Mouse (Mus musculus) stomach, embryonic 14.5 days (tissue): Measurements from ENCODE around the gene 1700001O22Rik. TPM values are rescaled to one million over a fixed set of nuclear protein-coding genes. Genes with fewer than 3 reads are reported as not detected.

Experiments used
- ATAC-seq: fragments of 200-750 bp; cut with Nextera tagmentation; 2 replicates; pipeline ENCODE4 v1.8.0; 2017; ENCODE audit warnings: low read depth, moderate TSS enrichment; ENCODE audit not compliant: insufficient number of reproducible peaks, insufficient read depth, low FRiP score
- H3K27ac ChIP-seq: fragments of 300-500 bp; sonication (generic); 2 replicates; pipeline ENCODE4 v1.5.1; 2014; ENCODE audit warnings: mild to moderate bottlenecking, low read length, moderate library complexity, mixed read lengths
- H3K27me3 ChIP-seq: fragments of 300-500 bp; sonication (generic); 2 replicates; pipeline ENCODE4 v1.6.1; 2014; ENCODE audit warnings: low read length, control low read depth, mixed read lengths; ENCODE audit not compliant: control insufficient read depth, insufficient read depth
- H3K36me3 ChIP-seq: fragments of 300-500 bp; sonication (generic); 2 replicates; pipeline ENCODE4 v1.6.1; 2014; ENCODE audit warnings: mild to moderate bottlenecking, control low read depth, low read length, moderate library complexity, mixed read lengths; ENCODE audit not compliant: control insufficient read depth, insufficient read depth
- H3K4me1 ChIP-seq: fragments of 300-500 bp; sonication (generic); 2 replicates; pipeline ENCODE4 v1.6.1; 2014; ENCODE audit warnings: low read length, control low read depth, mixed read lengths; ENCODE audit not compliant: control insufficient read depth, insufficient read depth
- H3K4me2 ChIP-seq: fragments of 300-500 bp; sonication (generic); replicated peaks from 2 replicates; pipeline ENCODE4 v1.6.1; 2014; ENCODE audit warnings: low read depth, low read length, control low read depth
- H3K4me3 ChIP-seq: fragments of 300-500 bp; sonication (generic); 2 replicates; pipeline ENCODE4 v1.5.1; 2014; ENCODE audit warnings: low read depth, low read length, control low read depth
- H3K9ac ChIP-seq: fragments of 300-500 bp; sonication (generic); replicated peaks from 2 replicates; pipeline ENCODE4 v1.6.1; 2014; ENCODE audit warnings: low read depth, mild to moderate bottlenecking, control low read depth, low read length, moderate library complexity, mixed read lengths
- H3K9me3 ChIP-seq: fragments of 300-500 bp; sonication (generic); 2 replicates; pipeline ENCODE4 v1.6.1; 2016; ENCODE audit warnings: low read depth, low read length, control low read depth; ENCODE audit not compliant: control insufficient read depth
- WGBS: fragments of 180-500 bp; shearing (Covaris S2); extraction: QIAGEN DNeasy Blood & Tissue Kit; methylation state at CpG from one replicate; pipeline ENCODE4 v1.1.7; 2014; 5-methylcytosine and 5-hydroxymethylcytosine counted together
- polyA plus RNA-seq: library from polyadenylated mRNA; unstranded; fragments of >200 nt; fragmentation: Nextera tagmentation; extraction: Ambion mirVana; gene quantifications from 2 replicates; pipeline ENCODE4 v1.2.1, GENCODE M21; 2014

Gene 1700001O22Rik
- 2.5 and 3.3 TPM in 2 replicates for polyA plus RNA-seq

DNA sequence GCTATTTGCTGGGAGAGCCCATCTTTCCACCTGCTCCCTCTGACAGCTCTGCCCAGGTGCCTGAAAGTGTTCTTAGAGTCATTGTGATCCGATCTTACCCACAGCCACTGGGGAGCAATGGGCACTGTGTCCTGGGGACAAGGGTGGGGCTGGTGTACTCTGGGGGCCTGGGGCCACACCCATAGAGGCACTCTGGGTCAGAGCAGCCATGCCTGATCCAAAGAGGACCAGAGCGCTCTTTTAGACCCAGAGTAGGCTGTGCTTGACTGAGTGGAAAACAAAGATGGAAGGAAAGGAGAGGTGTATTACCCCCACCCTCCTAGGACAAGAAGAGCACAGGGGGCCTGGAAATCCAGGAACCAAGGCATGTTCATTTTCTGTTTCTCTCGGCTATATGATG, at the start of gene 1700001O22Rik:
1700001O22Rik (minus strand) TSS at position 58 of the 400 bp plus-strand sequence.
- Histone ChIP-seq H3K9ac (no peak within 1 kb of the TSS), H3K27me3 (0 out of 2 replicates have a peak, but pooled peaks cover 4% of the 10 kb centered on the region), H3K9me3 (no peaks in the 10 kb centered on the region), H3K4me2 (no peak within 1 kb of the TSS), H3K4me1 (peaks cover 9% of the 10 kb centered on the region), H3K36me3 (no peaks in the 10 kb centered on the region), H3K27ac (no peak within 1 kb of the TSS), H3K4me3 (no peak within 1 kb of the TSS)
- 81% methylated on average over 3 of the region's 3 CpGs for WGBS
- no peak for ATAC-seq

GRCm38 (mm10) chr2:30852771-30853313, 49.4 kb upstream of the 1700001O22Rik start:
- ATAC-seq = no peak
- Histone ChIP-seq H3K4me3 (no peak overlapping the region), H3K36me3 (no peaks in the 10 kb centered on the region), H3K4me2 (0 out of 2 replicates have a peak overlapping the region, but pooled peaks have one; percentile 12), H3K27me3 (no peaks in the 10 kb centered on the region), H3K9ac (no peak overlapping the region), H3K4me1 (peaks cover 13% of the 10 kb centered on the region), H3K9me3 (no peaks in the 10 kb centered on the region), H3K27ac (no peak overlapping the region)
- WGBS = 18% methylated on average over 20 of the region's 20 CpGs

- 13% methylated on average over 5 of the region's 6 CpGs for WGBS
- Histone ChIP-seq H3K4me1 (peaks cover 22% of the 10 kb centered on the region), H3K27ac (no peak overlapping the region), H3K27me3 (peaks cover 5% of the 10 kb centered on the region; the same call in 1 of the 2 replicates), H3K9me3 (no peaks in the 10 kb centered on the region), H3K4me3 (no peak overlapping the region), H3K9ac (no peak overlapping the region), H3K36me3 (no peaks in the 10 kb centered on the region), H3K4me2 (no peak overlapping the region)
- no peak for ATAC-seq
Observed at GRCm38 (mm10) chr2:30850581-30850980, 47.1 kb upstream of the 1700001O22Rik start.

GRCm38 (mm10) chr2:30848184-30848583, 44.7 kb upstream of the 1700001O22Rik start:
- Histone ChIP-seq H3K27me3 (peaks cover 8% of the 10 kb centered on the region; the same call in 1 of the 2 replicates), H3K9me3 (no peaks in the 10 kb centered on the region), H3K9ac (no peak overlapping the region), H3K27ac (no peak overlapping the region), H3K4me1 (peaks cover 25% of the 10 kb centered on the region), H3K4me2 (no peak overlapping the region), H3K36me3 (no peaks in the 10 kb centered on the region), H3K4me3 (no peak overlapping the region)
- ATAC-seq = no peak
- WGBS = 61% methylated on average over 8 of the region's 8 CpGs

GRCm38 (mm10) chr2:30846723-30847122, 43.3 kb upstream of the 1700001O22Rik start:
- Histone ChIP-seq H3K4me1 (peaks cover 13% of the 10 kb centered on the region), H3K9ac (no peak overlapping the region), H3K9me3 (no peaks in the 10 kb centered on the region), H3K27ac (no peak overlapping the region), H3K4me3 (no peak overlapping the region), H3K36me3 (no peaks in the 10 kb centered on the region), H3K4me2 (no peak overlapping the region; the same call in 1 of the 2 replicates), H3K27me3 (peaks cover 8% of the 10 kb centered on the region; the same call in 1 of the 2 replicates)
- no peak for ATAC-seq
- 22% methylated on average over 6 of the region's 6 CpGs for WGBS

DNA sequence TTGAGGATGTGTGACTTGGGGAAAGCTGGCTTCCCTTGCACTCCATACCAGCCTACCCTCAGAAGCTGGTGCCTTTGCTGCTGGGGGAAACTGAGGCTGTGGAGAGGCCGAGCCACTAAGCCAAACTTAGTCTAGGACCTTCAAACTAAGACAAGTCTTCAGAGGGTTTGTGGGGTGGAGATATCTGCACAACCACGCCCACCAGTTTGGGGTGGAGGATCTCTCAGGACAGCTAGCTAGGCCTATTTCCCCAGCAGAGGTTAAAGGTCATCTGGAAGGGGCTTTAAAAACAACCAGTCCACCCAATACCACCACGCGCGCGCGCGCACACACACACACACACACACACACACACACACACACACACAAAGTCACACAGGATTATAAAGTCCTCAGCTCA, 42.8 kb upstream of the 1700001O22Rik start:
- H3K27me3 ChIP-seq = peaks cover 8% of the 10 kb centered on the region; the same call in 1 of the 2 replicates
- H3K9me3 ChIP-seq = no peaks in the 10 kb centered on the region
- peak overlapping the region; percentile 85 for H3K4me2 ChIP-seq
- H3K9ac ChIP-seq = peak overlapping the region; percentile 52; the same call in 1 of the 2 replicates
- H3K4me3 ChIP-seq = peak overlapping the region; percentile 61; the same call in 1 of the 2 replicates
- WGBS = 65% methylated on average over 8 of the region's 8 CpGs
- H3K27ac ChIP-seq = no peak overlapping the region
- H3K4me1 ChIP-seq = peaks cover 13% of the 10 kb centered on the region
- no peaks in the 10 kb centered on the region for H3K36me3 ChIP-seq
- ATAC-seq = no peak

DNA sequence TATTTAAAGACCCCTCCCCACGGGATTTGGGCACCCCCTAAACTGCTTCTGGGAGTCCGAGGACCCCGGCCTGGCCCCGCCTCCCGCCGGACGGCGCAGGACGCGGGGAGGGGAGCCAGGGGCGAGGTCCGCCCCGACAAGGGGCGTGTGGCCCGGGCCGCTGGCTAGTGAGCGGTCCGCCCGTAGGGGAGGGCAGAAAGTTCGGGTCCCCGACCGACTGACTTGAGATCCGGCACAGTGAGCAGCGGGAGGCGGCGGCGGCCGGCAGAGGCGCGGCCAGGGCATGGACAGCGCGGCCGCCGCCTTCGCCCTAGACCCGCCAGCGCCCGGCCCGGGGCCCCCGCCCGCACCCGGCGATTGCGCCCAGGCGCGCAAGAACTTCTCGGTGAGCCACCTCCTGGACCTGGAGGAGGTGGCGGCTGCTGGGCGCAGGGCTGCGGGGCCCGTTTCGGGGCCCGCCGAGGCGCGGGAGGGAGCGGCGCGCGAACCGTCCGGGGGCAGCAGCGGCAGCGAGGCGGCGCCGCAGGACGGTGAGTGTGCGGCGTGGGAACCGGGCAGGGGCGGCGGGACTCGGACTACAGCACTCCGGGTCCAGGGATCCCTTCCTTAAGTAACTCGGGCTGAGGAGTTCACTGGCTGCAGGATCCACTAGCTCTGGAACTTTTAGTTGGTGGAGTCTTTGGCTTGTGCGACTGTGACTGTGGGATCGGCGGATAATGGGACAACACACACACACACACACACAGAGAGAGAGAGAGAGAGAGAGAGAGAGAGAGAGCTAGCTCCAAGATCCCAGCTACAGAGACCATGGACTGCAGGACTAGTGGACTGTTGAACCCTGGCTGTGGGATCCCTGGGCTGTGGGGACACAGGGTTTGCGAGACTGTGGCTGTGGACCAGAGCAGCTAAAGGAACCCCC, 42.0 kb upstream of the 1700001O22Rik start:
- peak; percentile 42 for ATAC-seq
- WGBS = 2% methylated on average over 79 of the region's 80 CpGs
- H3K27ac ChIP-seq = no peak overlapping the region

DNA sequence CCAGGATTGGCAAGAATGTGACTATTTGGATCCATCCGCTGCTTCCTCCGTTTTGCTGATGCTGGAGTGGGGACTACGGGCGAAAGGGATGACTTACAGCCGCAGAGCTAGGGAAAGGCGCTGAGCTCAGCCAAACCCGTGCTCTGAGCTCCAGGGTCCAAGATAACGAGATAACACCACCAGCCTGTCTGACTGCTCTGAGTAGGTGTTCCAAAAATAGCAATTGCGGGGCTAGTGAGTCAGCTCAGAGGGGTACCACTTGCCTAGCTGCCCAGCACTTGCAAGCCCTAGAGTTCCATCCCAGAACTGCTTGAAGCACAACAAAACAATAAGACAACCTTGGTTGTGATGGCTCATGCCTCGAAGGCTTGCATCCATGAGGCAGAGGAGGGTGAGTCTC, 39.2 kb upstream of the 1700001O22Rik start:
- no peak for ATAC-seq
- H3K9ac ChIP-seq = no peak overlapping the region
- H3K27me3 ChIP-seq = peaks cover 8% of the 10 kb centered on the region; the same call in 1 of the 2 replicates
- H3K27ac ChIP-seq = no peak overlapping the region
- H3K4me3 ChIP-seq = no peak overlapping the region
- H3K36me3 ChIP-seq = no peaks in the 10 kb centered on the region
- no peaks in the 10 kb centered on the region for H3K9me3 ChIP-seq
- H3K4me1 ChIP-seq = peaks cover 13% of the 10 kb centered on the region
- H3K4me2 ChIP-seq = no peak overlapping the region
- WGBS = 37% methylated on average over 10 of the region's 10 CpGs

More for the DNA sequence above, 42.0 kb upstream of the 1700001O22Rik start:
- Histone ChIP-seq H3K9ac (peak overlapping the region; percentile 52), H3K9me3 (no peaks in the 10 kb centered on the region), H3K4me3 (peak overlapping the region; percentile 61), H3K27me3 (peaks cover 8% of the 10 kb centered on the region; the same call in 1 of the 2 replicates), H3K4me1 (peaks cover 13% of the 10 kb centered on the region), H3K36me3 (no peaks in the 10 kb centered on the region), H3K4me2 (peak overlapping the region; percentile 85)
